Mouse (Mus musculus) megakaryocyte, embryonic 14.5 days (primary cell): ENCODE results near the gene Pi4k2a.

Experiments
- FLI1 ChIP-seq: IDR thresholded peaks from 2 replicates; pipeline ENCODE4 v1.6.1; 2012; ENCODE audit warnings: low read length, inconsistent platforms, mixed read lengths
- GATA1 ChIP-seq: IDR thresholded peaks from 3 replicates; pipeline ENCODE4 v1.6.1; 2012; ENCODE audit warnings: mixed read lengths, low read length, inconsistent platforms, borderline replicate concordance

DNA sequence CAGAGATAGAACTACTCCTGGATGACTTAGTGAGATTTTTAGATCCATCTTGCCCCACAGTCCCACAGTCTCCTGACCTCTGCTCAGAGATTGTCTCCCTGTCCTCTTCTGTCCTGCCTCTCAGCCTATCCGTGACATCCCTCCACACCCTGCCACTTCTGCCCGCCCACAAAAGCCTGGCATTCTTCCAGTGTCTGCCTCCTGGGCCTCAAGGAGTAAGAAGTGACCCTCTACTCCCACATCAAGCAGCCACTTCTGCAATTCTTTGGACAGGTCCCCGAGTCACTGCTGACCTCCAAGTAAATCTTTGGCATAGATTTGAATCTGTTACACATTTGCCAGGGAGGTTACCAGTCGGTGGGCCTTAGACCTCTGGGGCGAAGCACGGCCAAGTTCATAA is 36.0 kb upstream of the Pi4k2a start:
- TF ChIP-seq GATA1 (no peak), FLI1 (no peak)
